Mouse (Mus musculus): ENCODE data around the gene Gm10718. TPM values are rescaled to one million over a fixed set of nuclear protein-coding genes. Genes with fewer than 3 reads are reported as not detected.

Gm10718 gene
- 8.1 TPM for total RNA-seq (2023)

GRCm38 (mm10) chr9:3023312-3023984, at the start of gene Gm10718:
Gm10718 (plus strand) TSS chr9:3023547.

GRCm38 (mm10) chr9:3000445-3000972, 22.8 kb upstream of the Gm10718 start, which contains the start of gene Gm10722:
Gm10722 (plus strand) TSS chr9:3000922.

GRCm38 (mm10) chr9:3002794-3003396, 20.5 kb upstream of the Gm10718 start, which contains the start of gene Gm11168:
Gm11168 (plus strand) TSS chr9:3003346.

GRCm38 (mm10) chr9:3012733-3013279, 10.5 kb upstream of the Gm10718 start, which contains the start of gene Gm10721:
Gm10721 (plus strand) TSS chr9:3013140.

GRCm38 (mm10) chr9:3015354-3015753, 8.0 kb upstream of the Gm10718 start, which contains the start of gene Gm10720:
Gm10720 (plus strand) TSS chr9:3015654.

GRCm38 (mm10) chr9:3017108-3017507, 6.2 kb upstream of the Gm10718 start, which contains the start of gene Gm10719:
Gm10719 (plus strand) TSS chr9:3017408.

GRCm38 (mm10) chr9:3024912-3025467, 1.6 kb downstream of the Gm10718 start, which contains the start of gene Gm10717:
Gm10717 (plus strand) TSS chr9:3025417.

GRCm38 (mm10) chr9:3034299-3034698, 11.0 kb downstream of the Gm10718 start, which contains the start of gene Gm17535:
Gm17535 (plus strand) TSS chr9:3034599.

GRCm38 (mm10) chr9:3036577-3036976, 13.2 kb downstream of the Gm10718 start, which contains the start of gene Gm10715:
Gm10715 (plus strand) TSS chr9:3036877.

Other genes with a start within 250 kb of the Gm10718 start
- gene Gm10722, start 22.6 kb upstream of the Gm10718 start, total RNA-seq (2023): not detected
- gene Gm11168, start 20.2 kb upstream of the Gm10718 start, total RNA-seq (2023): not detected
- 2.4 TPM for gene Gm10721, start 10.4 kb upstream of the Gm10718 start, total RNA-seq (2023)
- gene Gm10720, start 7.9 kb upstream of the Gm10718 start, total RNA-seq (2023): not detected
- gene Gm10719, start 6.1 kb upstream of the Gm10718 start, total RNA-seq (2023): 6.8 TPM
- gene Gm10717, start 1.9 kb downstream of the Gm10718 start, total RNA-seq (2023): not detected
- gene Gm17535, start 11.1 kb downstream of the Gm10718 start, total RNA-seq (2023): not detected
- not detected for gene Gm10715, start 13.3 kb downstream of the Gm10718 start, total RNA-seq (2023)